Mouse (Mus musculus) intestine, embryonic 14.5 days (tissue): ENCODE data around the gene Tmem51. TPM values are rescaled to one million over a fixed set of nuclear protein-coding genes. Genes with fewer than 3 reads are reported as not detected.

ENCODE experiments used
- ATAC-seq: fragments of 200-750 bp; cut with Nextera tagmentation; replicated peaks from 2 replicates; pipeline ENCODE4 v1.8.0; 2017; ENCODE audit warnings: low read depth, moderate number of reproducible peaks, moderate TSS enrichment, moderate library complexity; ENCODE audit not compliant: low FRiP score, low TSS enrichment
- DNase-seq: peaks from one replicate; pipeline ENCODE4 v3.0.0-alpha.2; 2018; ENCODE audit warnings: low spot score
- H3K27ac ChIP-seq: fragments of 300-500 bp; sonication (generic); 2 replicates; pipeline ENCODE4 v1.5.1; 2014; ENCODE audit warnings: low read depth, mild to moderate bottlenecking, control low read depth
- H3K27me3 ChIP-seq: fragments of 300-500 bp; sonication (generic); replicated peaks from 2 replicates; pipeline ENCODE4 v1.6.1; 2014; ENCODE audit warnings: low read length, control low read depth; ENCODE audit not compliant: control insufficient read depth, insufficient read depth
- H3K36me3 ChIP-seq: fragments of 300-500 bp; sonication (generic); 2 replicates; pipeline ENCODE4 v1.6.1; 2014; ENCODE audit warnings: low read length, control low read depth; ENCODE audit not compliant: control insufficient read depth, insufficient read depth
- H3K4me1 ChIP-seq: fragments of 300-500 bp; sonication (generic); replicated peaks from 2 replicates; pipeline ENCODE4 v1.6.1; 2014; ENCODE audit warnings: low read length, control low read depth, mixed read lengths; ENCODE audit not compliant: control insufficient read depth, insufficient read depth
- H3K4me2 ChIP-seq: fragments of 300-500 bp; sonication (generic); 2 replicates; pipeline ENCODE4 v1.6.1; 2014; ENCODE audit warnings: low read length
- H3K4me3 ChIP-seq: fragments of 300-500 bp; sonication (generic); 2 replicates; pipeline ENCODE4 v1.5.1; 2014; ENCODE audit warnings: low read depth, low read length, control low read depth, mixed read lengths
- H3K9ac ChIP-seq: fragments of 300-500 bp; sonication (generic); 2 replicates; pipeline ENCODE4 v1.6.1; 2014; ENCODE audit warnings: mild to moderate bottlenecking, low read length
- H3K9me3 ChIP-seq: fragments of 300-500 bp; sonication (generic); 2 replicates; pipeline ENCODE4 v1.6.1; 2016; ENCODE audit warnings: low read length, control low read depth; ENCODE audit not compliant: control insufficient read depth
- WGBS: fragments of 180-500 bp; shearing (Covaris S2); extraction: QIAGEN DNeasy Blood & Tissue Kit; methylation state at CpG from one replicate; pipeline ENCODE4 v1.1.7; 2014; 5-methylcytosine and 5-hydroxymethylcytosine counted together
- polyA plus RNA-seq: library from polyadenylated mRNA; unstranded; fragments of >200 nt; fragmentation: Nextera tagmentation; extraction: Ambion mirVana; gene quantifications from 2 replicates; pipeline ENCODE4 v1.2.1, GENCODE M21; 2014

Tmem51 gene
- polyA plus RNA-seq, 1 experiment from 2014 or later = 45.5 TPM

DNA sequence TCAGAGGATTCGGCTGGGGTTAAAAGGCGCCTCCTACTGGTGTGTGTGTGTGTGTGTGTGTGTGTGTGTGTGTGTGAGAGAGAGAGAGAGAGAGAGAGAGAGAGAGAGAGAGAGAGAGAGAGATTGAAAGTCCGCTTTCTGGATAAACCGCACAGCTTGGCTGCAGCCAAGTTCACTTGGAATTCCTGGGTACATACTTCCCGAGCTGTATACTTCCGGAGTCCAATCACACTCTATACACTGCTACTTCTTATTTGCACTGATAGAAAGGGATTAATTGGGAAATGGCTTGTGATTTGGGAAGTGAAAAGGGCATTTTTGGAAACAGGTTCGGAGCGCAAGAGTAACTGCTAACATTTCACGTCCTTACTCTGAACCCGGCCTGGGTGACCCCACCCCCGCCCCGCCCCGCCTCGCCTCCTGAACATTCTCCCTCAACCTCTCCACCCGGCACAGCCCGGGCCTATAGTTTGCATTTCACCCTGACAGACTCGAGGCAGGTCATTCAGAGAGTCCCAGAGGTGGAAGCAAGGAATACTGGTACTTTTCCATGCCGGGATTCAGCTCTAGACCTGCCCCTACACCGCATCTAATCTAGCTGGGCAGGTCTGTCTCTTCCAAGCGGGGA, 946 bp upstream of the Tmem51 start:
- peak overlapping the region; percentile 93 for H3K4me2 ChIP-seq
- H3K27me3 ChIP-seq = no peaks in the 10 kb centered on the region
- 7% methylated on average over 20 of the region's 20 CpGs for WGBS
- no peaks in the 10 kb centered on the region for H3K9me3 ChIP-seq
- DNase-seq (no peak), ATAC-seq (no peak)
- peak overlapping the region; percentile 73 for H3K9ac ChIP-seq
- peak overlapping the region; percentile 74 for H3K4me3 ChIP-seq
- H3K4me1 ChIP-seq = peaks cover 31% of the 10 kb centered on the region
- H3K27ac ChIP-seq = no peak overlapping the region
- H3K36me3 ChIP-seq = no peaks in the 10 kb centered on the region

- Histone ChIP-seq H3K9ac (peak overlapping the region; percentile 73), H3K4me3 (peak overlapping the region; percentile 74), H3K36me3 (no peaks in the 10 kb centered on the region), H3K27me3 (no peaks in the 10 kb centered on the region), H3K27ac (peak overlapping the region; percentile 77; the same call in 1 of the 2 replicates), H3K4me2 (peak overlapping the region; percentile 93), H3K4me1 (peaks cover 34% of the 10 kb centered on the region), H3K9me3 (no peaks in the 10 kb centered on the region)
- peak; percentile 77 for ATAC-seq
- DNase-seq = peak; percentile 85
- WGBS = under 1% methylated on average over 21 of the region's 29 CpGs
Measured at GRCm38 (mm10) chr4:142083762-142084130, 358 bp downstream of the Tmem51 start.

DNA sequence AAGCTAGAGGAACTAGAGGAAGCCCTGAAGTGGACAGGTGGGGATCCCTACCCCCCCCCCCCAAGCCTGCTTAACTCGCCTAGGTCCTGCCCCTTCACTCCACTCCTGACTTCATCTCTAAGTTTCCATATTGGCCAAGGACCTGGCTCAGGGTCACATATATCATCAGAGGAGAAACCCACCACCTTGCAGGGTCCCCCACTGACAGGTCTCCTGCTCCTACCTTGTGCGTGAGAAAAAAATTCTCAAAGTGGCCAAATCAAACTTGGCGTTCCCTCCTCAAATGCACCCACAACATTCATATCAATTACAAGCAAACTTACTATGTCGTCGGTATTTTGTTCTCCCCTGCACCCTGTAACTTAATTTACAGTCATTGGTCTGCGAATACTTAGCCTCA, 911 bp downstream of the Tmem51 start:
- peaks cover 38% of the 10 kb centered on the region for H3K4me1 ChIP-seq
- H3K9ac ChIP-seq = peak overlapping the region; percentile 73; the same call in 1 of the 2 replicates
- peak overlapping the region; percentile 93 for H3K4me2 ChIP-seq
- ATAC-seq = no peak
- no peaks in the 10 kb centered on the region for H3K9me3 ChIP-seq
- peak overlapping the region; percentile 74 for H3K4me3 ChIP-seq
- H3K36me3 ChIP-seq = no peaks in the 10 kb centered on the region
- DNase-seq = no peak
- no peak overlapping the region for H3K27ac ChIP-seq
- 44% methylated on average over 6 of the region's 6 CpGs for WGBS
- H3K27me3 ChIP-seq = no peaks in the 10 kb centered on the region

GRCm38 (mm10) chr4:142082703-142083102, 1.4 kb downstream of the Tmem51 start:
- H3K36me3 ChIP-seq = no peaks in the 10 kb centered on the region
- peaks cover 43% of the 10 kb centered on the region for H3K4me1 ChIP-seq
- H3K4me3 ChIP-seq = peak overlapping the region; percentile 74; the same call in 1 of the 2 replicates
- H3K27me3 ChIP-seq = no peaks in the 10 kb centered on the region
- ATAC-seq (no peak), DNase-seq (no peak)
- H3K4me2 ChIP-seq = peak overlapping the region; percentile 93; the same call in 1 of the 2 replicates
- no peak overlapping the region for H3K9ac ChIP-seq
- H3K9me3 ChIP-seq = no peaks in the 10 kb centered on the region
- no peak overlapping the region for H3K27ac ChIP-seq
- 84% methylated on average over 4 of the region's 4 CpGs for WGBS

- DNase-seq (no peak), ATAC-seq (no peak)
- H3K9ac ChIP-seq = no peak overlapping the region
- H3K4me3 ChIP-seq = no peak overlapping the region
- 43% methylated on average over 13 of the region's 13 CpGs for WGBS
- H3K9me3 ChIP-seq = no peaks in the 10 kb centered on the region
- H3K4me1 ChIP-seq = peaks cover 51% of the 10 kb centered on the region
- H3K36me3 ChIP-seq = no peaks in the 10 kb centered on the region
- no peak overlapping the region for H3K27ac ChIP-seq
- peak overlapping the region; percentile 22; the same call in 1 of the 2 replicates for H3K4me2 ChIP-seq
- no peaks in the 10 kb centered on the region for H3K27me3 ChIP-seq
Measured at GRCm38 (mm10) chr4:142081631-142082283, 2.3 kb downstream of the Tmem51 start.

DNA sequence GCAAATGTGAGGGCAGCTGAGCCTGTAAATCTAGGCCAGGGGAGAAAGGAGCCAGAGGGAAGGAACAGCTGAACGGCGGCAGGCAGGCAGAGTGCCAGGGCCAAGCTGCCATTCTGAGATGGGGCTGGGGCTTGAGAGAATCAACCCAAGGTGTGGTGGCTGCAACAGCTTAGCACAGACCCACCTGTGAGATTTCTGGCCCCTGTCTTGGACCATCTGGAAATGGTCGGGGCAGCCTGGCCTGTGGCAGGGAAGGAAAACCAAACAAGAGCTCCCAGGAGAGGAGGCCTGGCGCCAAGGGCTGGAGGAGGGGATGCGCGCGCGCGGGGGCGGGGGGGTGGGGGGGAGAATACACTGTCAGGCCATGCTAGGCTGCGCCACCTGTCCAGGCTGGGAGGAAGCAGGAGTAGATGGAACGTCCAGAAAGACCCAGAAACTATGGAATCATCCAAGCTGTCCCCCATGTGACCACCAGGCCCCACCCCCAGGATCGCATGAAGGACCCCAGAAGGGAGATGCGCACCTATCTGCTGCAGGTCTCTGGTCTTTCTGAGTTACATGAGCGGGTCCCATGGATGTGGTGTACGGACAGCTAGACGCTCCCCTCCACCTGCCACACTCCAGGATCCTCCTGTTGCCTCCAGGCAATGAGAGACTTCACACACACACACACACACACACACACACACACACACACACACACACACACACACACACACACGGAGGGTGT, 3.0 kb downstream of the Tmem51 start:
- whole genome bisulfite sequencing = 48% methylated on average over 10 of the region's 18 CpGs
- H3K27me3 ChIP-seq = no peaks in the 10 kb centered on the region
- no peaks in the 10 kb centered on the region for H3K36me3 ChIP-seq
- peaks cover 51% of the 10 kb centered on the region for H3K4me1 ChIP-seq
- no peak overlapping the region for H3K9ac ChIP-seq
- H3K9me3 ChIP-seq = no peaks in the 10 kb centered on the region
- H3K4me2 ChIP-seq = no peak overlapping the region
- DNase-seq = no peak
- no peak overlapping the region for H3K27ac ChIP-seq
- ATAC-seq = no peak
- H3K4me3 ChIP-seq = no peak overlapping the region

- H3K9me3 ChIP-seq = no peaks in the 10 kb centered on the region
- H3K4me3 ChIP-seq = no peak overlapping the region
- no peaks in the 10 kb centered on the region for H3K27me3 ChIP-seq
- no peak overlapping the region for H3K9ac ChIP-seq
- 62% methylated on average over 4 of the region's 4 CpGs for WGBS
- peaks cover 53% of the 10 kb centered on the region for H3K4me1 ChIP-seq
- DNase-seq (no peak), ATAC-seq (no peak)
- no peak overlapping the region for H3K4me2 ChIP-seq
- no peak overlapping the region for H3K27ac ChIP-seq
- no peaks in the 10 kb centered on the region for H3K36me3 ChIP-seq
Measured at GRCm38 (mm10) chr4:142080487-142080767, 3.7 kb downstream of the Tmem51 start.

DNA sequence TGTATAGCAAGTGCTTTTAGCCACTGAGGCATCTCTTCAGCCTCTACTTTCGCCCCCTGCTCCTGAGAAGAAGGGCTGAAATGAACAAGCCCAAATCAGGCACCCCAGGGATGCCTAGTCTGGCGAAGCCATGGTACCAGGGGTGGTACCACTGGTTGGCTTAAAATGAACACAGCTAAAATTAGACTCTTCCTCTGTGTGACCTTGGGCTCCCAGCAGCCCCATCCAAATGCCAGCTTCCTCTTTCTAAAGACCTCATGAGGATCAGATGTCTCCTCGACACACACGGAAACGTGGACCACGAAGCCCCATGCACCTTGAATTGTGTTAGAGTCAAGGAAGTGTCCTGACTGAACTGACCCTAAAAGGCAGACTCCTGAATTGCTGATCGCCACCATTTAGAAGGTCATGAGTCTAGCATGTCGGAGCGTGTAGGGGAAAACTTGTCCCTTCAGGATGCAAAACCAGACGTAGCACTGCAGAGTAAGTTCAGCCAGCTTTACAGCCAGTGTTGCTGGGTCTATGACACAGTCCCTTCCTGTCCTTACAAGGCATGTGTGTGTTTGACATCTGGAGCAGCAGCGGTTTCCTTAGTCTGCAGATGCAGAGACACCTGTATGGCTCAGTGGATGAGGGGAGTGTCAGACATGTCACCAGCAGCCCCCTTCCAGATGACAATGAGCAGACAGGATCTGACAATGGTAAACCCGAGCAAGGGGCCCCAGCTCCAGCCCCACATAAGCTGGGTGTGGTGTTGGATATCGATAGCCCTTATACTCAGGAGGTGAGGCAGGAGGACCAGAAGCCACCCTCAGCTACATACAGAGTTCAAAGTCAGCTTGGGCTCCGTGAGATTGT, 4.2 kb downstream of the Tmem51 start:
- no peak overlapping the region for H3K9ac ChIP-seq
- 76% methylated on average over 14 of the region's 14 CpGs for WGBS
- no peak overlapping the region for H3K4me2 ChIP-seq
- no peak for DNase-seq
- no peak overlapping the region for H3K27ac ChIP-seq
- H3K9me3 ChIP-seq = no peaks in the 10 kb centered on the region
- H3K36me3 ChIP-seq = no peaks in the 10 kb centered on the region
- no peaks in the 10 kb centered on the region for H3K27me3 ChIP-seq
- H3K4me3 ChIP-seq = no peak overlapping the region
- peaks cover 58% of the 10 kb centered on the region for H3K4me1 ChIP-seq
- ATAC-seq = no peak
